Mouse (Mus musculus) heart, postnatal 0 days (tissue): Measurements from ENCODE around the gene Cdh16. TPM values are rescaled to one million over a fixed set of nuclear protein-coding genes. Genes with fewer than 3 reads are reported as not detected.

ENCODE experiments used
- ATAC-seq: fragments of 200-750 bp; cut with Nextera tagmentation; 2 replicates; pipeline ENCODE4 v1.8.0; 2017; ENCODE audit warnings: low read depth, moderate number of reproducible peaks, moderate library complexity; ENCODE audit not compliant: insufficient read depth
- DNase-seq: peaks from one replicate; pipeline ENCODE4 v3.0.0-alpha.2; 2016; ENCODE audit warnings: low spot score
- H3K27ac ChIP-seq: fragments of 300-500 bp; sonication (generic); 2 replicates; pipeline ENCODE4 v1.5.1; 2014; ENCODE audit warnings: low read depth, mild to moderate bottlenecking
- H3K27me3 ChIP-seq: fragments of 300-500 bp; sonication (generic); 2 replicates; pipeline ENCODE4 v1.6.1; 2014; ENCODE audit warnings: low read length, mixed read lengths; ENCODE audit not compliant: control insufficient read depth, insufficient read depth
- H3K36me3 ChIP-seq: fragments of 300-500 bp; sonication (generic); replicated peaks from 2 replicates; pipeline ENCODE4 v1.6.1; 2014; ENCODE audit warnings: low read length, mixed read lengths; ENCODE audit not compliant: control insufficient read depth, insufficient read depth
- H3K4me1 ChIP-seq: fragments of 300-500 bp; sonication (generic); 2 replicates; pipeline ENCODE4 v1.6.1; 2014; ENCODE audit warnings: antibody characterized with exemption; ENCODE audit not compliant: control insufficient read depth, insufficient read depth
- H3K4me2 ChIP-seq: fragments of 300-500 bp; sonication (generic); 2 replicates; pipeline ENCODE4 v1.6.1; 2014; ENCODE audit warnings: low read depth, mild to moderate bottlenecking, low read length, moderate library complexity
- H3K4me3 ChIP-seq: fragments of 300-500 bp; sonication (generic); 2 replicates; pipeline ENCODE4 v1.5.1; 2014; ENCODE audit warnings: low read depth, low read length
- H3K9ac ChIP-seq: fragments of 300-500 bp; sonication (generic); replicated peaks from 2 replicates; pipeline ENCODE4 v1.6.1; 2014; ENCODE audit warnings: low read depth, low read length, mixed read lengths
- H3K9me3 ChIP-seq: fragments of 300-500 bp; sonication (generic); replicated peaks from 2 replicates; pipeline ENCODE4 v1.6.1; 2016; ENCODE audit warnings: low read length; ENCODE audit not compliant: control insufficient read depth
- CTCF ChIP-seq: IDR thresholded peaks from 2 replicates; pipeline ENCODE4 v1.5.1; 2016; ENCODE audit warnings: antibody characterized with exemption, control low read depth, low read depth
- EP300 ChIP-seq: IDR thresholded peaks from 2 replicates; pipeline ENCODE4 v1.6.1; 2016; ENCODE audit warnings: antibody characterized with exemption, low read depth
- whole genome bisulfite sequencing: fragments of 180-500 bp; shearing (Covaris S2); extraction: QIAGEN DNeasy Blood & Tissue Kit; methylation state at CpG from one replicate; pipeline ENCODE4 v1.1.7; 2014; 5-methylcytosine and 5-hydroxymethylcytosine counted together
- polyA plus RNA-seq: library from polyadenylated mRNA; unstranded; fragments of >200 nt; fragmentation: Nextera tagmentation; extraction: Ambion mirVana; gene quantifications from 2 replicates; pipeline ENCODE4 v1.2.1, GENCODE M21; 2015
- total RNA-seq: library from RNA; depleted of rRNA; stranded (reverse); fragments of >200 nt; gene quantifications from 2 replicates; pipeline ENCODE4 v1.2.3, GENCODE M21; 2014; ENCODE audit warnings: low replicate concordance; rRNA removed

Gene Cdh16
- total and polyA plus RNA-seq, 2 experiments from 2014 or later = 8.9 to 11.4 TPM

- ATAC-seq (no peak), DNase-seq (no peak)
- Histone ChIP-seq H3K4me3 (no peak overlapping the region), H3K27ac (no peak overlapping the region), H3K9me3 (no peaks in the 10 kb centered on the region), H3K9ac (no peak overlapping the region), H3K4me2 (no peak overlapping the region), H3K4me1 (no peaks in the 10 kb centered on the region), H3K27me3 (no peaks in the 10 kb centered on the region), H3K36me3 (no peaks in the 10 kb centered on the region)
- WGBS = 57% methylated on average over 7 of the region's 7 CpGs
- no peak for TF ChIP-seq EP300
- TF ChIP-seq CTCF = no peak
Observed at GRCm38 (mm10) chr8:104557226-104557625, 67.0 kb downstream of the Cdh16 start.

- no peaks in the 10 kb centered on the region for H3K9me3 ChIP-seq
- H3K27me3 ChIP-seq = no peaks in the 10 kb centered on the region
- no peak overlapping the region for H3K27ac ChIP-seq
- no peak overlapping the region for H3K4me2 ChIP-seq
- no peaks in the 10 kb centered on the region for H3K4me1 ChIP-seq
- no peak overlapping the region for H3K9ac ChIP-seq
- WGBS = 57% methylated on average over 4 of the region's 4 CpGs
- no peak overlapping the region for H3K4me3 ChIP-seq
- no peaks in the 10 kb centered on the region for H3K36me3 ChIP-seq
- TF ChIP-seq CTCF = no peak
- TF ChIP-seq EP300 = no peak
- DNase-seq (no peak), ATAC-seq (no peak)
Observed at GRCm38 (mm10) chr8:104555191-104555590, 69.0 kb downstream of the Cdh16 start.

Other genes with a start within 250 kb of the Cdh16 start
- gene Cmtm4, start 228.6 kb downstream of the Cdh16 start, total RNA-seq = 10.2 and 13.4 TPM in 2 replicates
- gene Cmtm4, start 228.6 kb downstream of the Cdh16 start, polyA plus RNA-seq = 1.2 TPM in 2 replicates
- gene Dync1li2, start 181.3 kb downstream of the Cdh16 start, total RNA-seq = 11.0 and 20.2 TPM in 2 replicates
- 36.5 and 38.8 TPM in 2 replicates for gene Dync1li2, start 181.3 kb downstream of the Cdh16 start, polyA plus RNA-seq
- 0.15 TPM in 1 of 2 replicates, not detected in the other for gene Terb1, start 114.5 kb downstream of the Cdh16 start, total RNA-seq
- gene Terb1, start 114.5 kb downstream of the Cdh16 start, polyA plus RNA-seq = 0.05 and 0.07 TPM in 2 replicates
- 28.9 and 45.5 TPM in 2 replicates for gene Nae1, start 89.8 kb downstream of the Cdh16 start, total RNA-seq
- 66.3 and 66.6 TPM in 2 replicates for gene Nae1, start 89.8 kb downstream of the Cdh16 start, polyA plus RNA-seq
- gene Car7, start 89.7 kb downstream of the Cdh16 start, total RNA-seq = 0.99 and 2.3 TPM in 2 replicates
- 3.0 and 3.6 TPM in 2 replicates for gene Car7, start 89.7 kb downstream of the Cdh16 start, polyA plus RNA-seq
- gene Pdp2, start 32.9 kb downstream of the Cdh16 start, total RNA-seq = 4.0 and 4.2 TPM in 2 replicates
- gene Pdp2, start 32.9 kb downstream of the Cdh16 start, polyA plus RNA-seq = 5.7 and 6.1 TPM in 2 replicates
- gene Rrad, start 6.9 kb upstream of the Cdh16 start, total RNA-seq = 197 and 317 TPM in 2 replicates
- gene Rrad, start 6.9 kb upstream of the Cdh16 start, polyA plus RNA-seq = 235 and 284 TPM in 2 replicates
- gene Ciao2b, start 17.6 kb upstream of the Cdh16 start, total RNA-seq = 132 and 184 TPM in 2 replicates
- 141 and 147 TPM in 2 replicates for gene Ciao2b, start 17.6 kb upstream of the Cdh16 start, polyA plus RNA-seq
- gene Ces2a, start 109.6 kb upstream of the Cdh16 start, total RNA-seq = 0.42 TPM in 1 of 2 replicates, not detected in the other
- not detected in 2 replicates for gene Ces2a, start 109.6 kb upstream of the Cdh16 start, polyA plus RNA-seq
- gene Ces2b, start 207.2 kb upstream of the Cdh16 start, total RNA-seq = not detected in 2 replicates
- gene Ces2b, start 207.2 kb upstream of the Cdh16 start, polyA plus RNA-seq = 0.05 TPM in 1 of 2 replicates, not detected in the other
- not detected in 2 replicates for gene Ces2c, start 222.7 kb upstream of the Cdh16 start, total RNA-seq
- gene Ces2c, start 222.7 kb upstream of the Cdh16 start, polyA plus RNA-seq = not detected in 2 replicates